Mouse (Mus musculus) cerebellum, adult 11 months (tissue): Measurements from ENCODE around the gene Prpf18.
"Not testable (repeated sequence)": the region's sequence is repeated elsewhere in the genome, so short reads cannot be mapped to it uniquely, and the experiment has no call there.

Source experiments
- DNase-seq: peaks from one replicate; pipeline ENCODE4 v3.0.0; 2022

Prpf18 gene

GRCm38 (mm10) chr2:4651500-4652285 lies at the start of gene Prpf18:
Prpf18 (minus strand) TSS chr2:4652113.
- DNase-seq: peak; percentile 82

DNA sequence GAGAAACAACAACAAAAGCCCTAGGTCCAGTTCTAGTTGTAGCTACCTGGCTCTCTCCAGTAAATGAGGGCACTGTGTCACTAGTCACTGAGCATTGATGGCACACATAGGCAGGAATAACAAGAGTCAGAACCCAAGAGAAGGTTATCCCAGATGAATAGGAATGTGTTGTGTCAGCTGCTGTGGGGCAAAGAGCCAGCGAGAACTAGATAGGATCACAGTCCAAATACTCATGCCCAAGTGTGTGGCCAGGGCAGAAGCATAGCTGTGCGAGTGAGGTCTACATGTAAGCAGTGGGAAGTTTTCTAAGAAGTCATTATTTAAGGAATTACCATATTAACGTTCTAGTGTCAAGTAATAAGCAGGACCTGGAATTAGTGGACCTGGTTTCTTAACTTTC lies 28.0 kb upstream of the Prpf18 start:
- DNase-seq: no peak

GRCm38 (mm10) chr2:4671636-4672035 lies 19.7 kb upstream of the Prpf18 start:
- DNase-seq: no peak

DNA sequence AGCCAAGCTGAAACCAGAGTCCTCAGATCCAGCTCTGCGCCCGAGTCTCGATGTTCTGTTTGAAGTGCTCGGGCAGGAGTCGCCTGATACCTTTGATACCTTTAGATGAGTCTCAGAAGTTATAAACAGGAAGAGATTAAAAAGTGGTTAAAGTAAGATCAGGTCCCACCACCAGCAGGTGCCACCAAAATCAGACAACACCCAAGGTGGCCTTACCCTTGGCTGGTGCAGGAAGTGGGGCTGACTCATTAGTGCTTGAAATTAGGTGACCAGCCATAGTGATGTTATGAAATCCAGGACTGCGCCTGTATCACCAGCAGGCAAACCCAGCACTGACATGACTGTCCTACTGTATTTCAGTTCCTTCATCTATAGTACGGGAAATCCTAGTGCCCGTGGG lies 17.8 kb upstream of the Prpf18 start:
- no peak for DNase-seq

- DNase-seq: no peak
Observed at GRCm38 (mm10) chr2:4668626-4669025, 16.7 kb upstream of the Prpf18 start.

DNA sequence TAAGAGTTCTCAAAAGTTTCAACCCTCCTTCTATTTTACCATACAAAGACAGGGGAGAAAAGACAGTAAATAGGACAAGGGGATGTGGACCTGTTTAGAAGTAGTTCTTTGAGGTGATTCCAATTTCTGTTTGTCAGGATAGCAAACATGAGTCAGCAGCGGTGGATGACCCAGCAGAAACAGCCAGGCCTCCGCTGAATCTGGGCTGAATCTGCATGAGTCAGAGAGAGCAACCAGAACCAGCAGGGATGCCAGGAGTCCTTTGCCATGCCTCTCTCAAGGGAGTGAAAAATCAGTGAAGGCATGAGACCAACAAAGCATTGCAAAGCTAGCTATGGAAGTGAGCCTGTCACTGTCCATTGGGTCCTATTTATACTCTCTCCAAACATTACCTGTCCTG lies 8.8 kb upstream of the Prpf18 start:
- DNase-seq: no peak

DNA sequence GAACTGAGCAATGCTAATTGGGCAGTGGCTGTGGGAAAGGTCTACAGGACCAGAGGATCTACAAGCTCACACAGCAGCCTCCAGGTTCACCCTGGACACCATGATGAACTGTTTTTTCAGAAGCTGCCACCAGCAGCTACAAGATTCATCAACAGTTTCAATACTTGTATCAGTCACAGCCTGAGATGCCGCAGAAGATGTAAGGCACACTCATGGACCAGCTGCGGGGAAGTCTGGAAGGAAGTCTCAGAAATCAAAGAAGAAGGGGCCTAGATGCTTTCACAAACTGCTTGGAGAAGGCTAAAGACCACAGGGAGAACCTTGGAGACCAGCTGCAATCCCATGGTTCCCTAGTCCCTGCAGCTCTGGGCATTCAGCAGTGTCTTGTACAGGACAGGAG lies 2.3 kb downstream of the Prpf18 start:
- DNase-seq: no peak

DNA sequence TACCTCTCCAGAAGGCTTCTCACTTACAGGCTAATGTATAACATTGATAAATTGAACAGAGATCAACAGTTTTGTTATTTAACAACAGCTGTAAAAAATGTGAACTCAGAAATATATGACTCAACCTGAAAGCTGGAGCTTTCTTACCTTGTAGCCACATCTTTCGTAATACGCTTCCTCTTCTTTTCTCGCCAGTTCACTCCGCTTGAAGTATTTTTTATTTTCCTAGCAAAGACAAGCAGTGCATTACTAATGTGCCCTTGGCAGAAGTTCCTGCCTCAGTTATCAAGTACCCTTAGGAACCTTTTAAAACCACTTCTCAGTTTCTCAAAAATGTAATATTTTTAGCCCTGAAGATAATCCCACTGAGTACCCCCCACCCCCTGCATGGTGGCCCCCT lies 3.8 kb downstream of the Prpf18 start:
- no peak for DNase-seq

DNA sequence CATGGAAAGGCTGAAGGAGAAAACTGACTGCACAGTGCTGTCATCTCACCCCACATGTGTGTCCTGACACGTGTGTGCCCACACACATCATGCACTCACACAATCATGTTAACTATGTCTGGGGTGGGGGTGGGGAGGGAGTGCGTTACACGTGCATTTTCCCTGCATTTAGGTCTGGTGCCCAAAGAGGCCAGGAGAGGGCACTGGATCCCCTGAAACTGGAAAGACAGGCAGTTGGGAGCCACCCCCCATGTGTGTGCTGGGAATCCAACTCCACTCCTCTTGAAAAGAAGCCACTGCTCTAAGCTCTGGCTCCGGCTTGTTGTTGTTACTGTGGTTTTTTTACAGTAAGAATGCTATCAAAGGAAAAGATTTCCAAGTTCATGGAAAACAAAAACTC lies 6.8 kb downstream of the Prpf18 start:
- DNase-seq: no peak

GRCm38 (mm10) chr2:4638189-4638588 lies 13.7 kb downstream of the Prpf18 start:
- DNase-seq: no peak

GRCm38 (mm10) chr2:4636656-4637055 lies 15.3 kb downstream of the Prpf18 start:
- no peak for DNase-seq

- DNase-seq: no peak
Observed at GRCm38 (mm10) chr2:4635804-4636203, 16.1 kb downstream of the Prpf18 start.

GRCm38 (mm10) chr2:4630197-4630835 lies 21.6 kb downstream of the Prpf18 start:
- DNase-seq: no peak

- no peak for DNase-seq
Observed at GRCm38 (mm10) chr2:4629470-4629869, 22.4 kb downstream of the Prpf18 start.

- DNase-seq: no peak
Observed at GRCm38 (mm10) chr2:4628920-4629319, 23.0 kb downstream of the Prpf18 start.

- DNase-seq: no peak
Observed at GRCm38 (mm10) chr2:4626911-4627310, 25.0 kb downstream of the Prpf18 start.

GRCm38 (mm10) chr2:4621471-4621985 lies 30.4 kb downstream of the Prpf18 start:
- DNase-seq: no peak

DNA sequence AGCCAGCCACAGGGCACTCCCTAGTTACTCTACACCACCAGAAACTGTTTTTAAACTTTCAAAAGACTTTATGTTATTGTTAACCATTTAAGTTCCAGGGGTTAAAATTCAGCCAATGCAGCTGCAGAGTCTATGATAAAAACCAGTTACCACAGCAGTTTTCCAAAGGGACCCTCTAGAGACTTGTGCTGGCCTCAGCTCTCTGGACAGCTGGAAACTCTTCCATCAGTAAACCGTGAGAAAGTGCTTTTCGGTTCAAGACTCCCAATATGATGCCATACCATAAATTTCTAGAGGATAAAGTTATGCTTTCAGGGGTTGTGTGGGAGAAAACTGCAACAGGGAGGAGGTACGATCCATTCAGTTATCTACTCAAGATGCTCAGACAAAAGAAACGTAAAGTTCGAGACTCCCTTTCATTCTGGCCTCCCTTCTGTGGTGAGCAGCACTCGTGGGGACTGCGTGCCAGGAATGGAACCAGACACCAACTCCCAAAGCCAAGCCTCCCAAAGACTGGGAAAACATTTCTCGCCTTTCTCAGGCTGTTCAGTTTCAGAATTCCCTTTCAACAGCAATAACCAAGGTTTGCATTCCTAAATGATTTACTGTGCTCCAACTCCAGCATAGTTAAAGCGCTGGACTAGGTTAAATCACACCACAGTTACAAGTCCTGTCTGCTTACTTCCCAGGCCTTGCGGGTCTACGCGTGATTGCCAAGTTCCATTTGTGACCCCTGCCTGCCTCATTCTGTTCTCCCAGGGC lies 31.1 kb downstream of the Prpf18 start:
- DNase-seq: no peak

GRCm38 (mm10) chr2:4619893-4620593 lies 31.9 kb downstream of the Prpf18 start:
- DNase-seq: no peak

DNA sequence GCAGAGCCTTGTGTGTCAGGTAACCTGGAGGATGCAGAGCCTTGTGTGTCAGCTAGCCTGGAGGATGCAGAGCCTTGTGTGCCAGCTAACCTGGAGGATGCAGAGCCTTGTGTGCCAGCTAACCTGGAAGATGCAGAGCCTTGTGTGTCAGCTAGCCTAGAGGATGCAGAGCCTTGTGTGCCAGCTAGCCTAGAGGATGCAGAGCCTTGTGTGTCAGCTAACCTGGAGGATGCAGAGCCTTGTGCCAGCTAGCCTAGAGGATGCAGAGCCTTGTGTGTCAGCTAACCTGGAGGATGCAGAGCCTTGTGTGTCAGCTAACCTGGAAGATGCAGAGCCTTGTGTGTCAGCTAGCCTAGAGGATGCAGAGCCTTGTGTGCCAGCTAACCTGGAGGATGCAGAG lies 32.8 kb downstream of the Prpf18 start:
- not testable (repeated sequence) for DNase-seq

GRCm38 (mm10) chr2:4616995-4617394 lies 34.9 kb downstream of the Prpf18 start:
- no peak for DNase-seq

DNA sequence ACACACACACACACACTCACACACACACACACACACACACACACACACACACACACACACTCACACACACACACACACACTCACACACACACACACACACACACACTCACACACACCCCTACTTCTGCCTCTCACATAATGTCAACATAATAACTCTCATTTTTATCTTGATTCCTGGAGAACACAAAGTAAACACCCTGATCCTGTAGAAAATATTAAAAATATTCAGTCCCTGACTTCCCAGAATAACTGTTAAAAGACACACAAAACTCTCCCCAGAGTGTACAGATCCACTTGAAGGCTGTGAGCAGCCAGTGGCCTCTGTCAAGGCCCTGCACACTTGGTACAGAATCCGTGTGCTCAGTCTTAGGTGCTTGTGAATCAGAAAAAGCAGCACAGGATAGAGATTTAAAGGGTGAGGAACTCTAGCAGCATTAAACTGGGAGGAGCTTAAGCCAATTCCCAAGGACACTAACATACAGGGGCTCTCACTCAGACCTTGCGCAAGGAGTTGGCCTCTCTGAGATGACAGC lies 36.8 kb downstream of the Prpf18 start:
- no peak for DNase-seq
